In the genomic region with DNA sequence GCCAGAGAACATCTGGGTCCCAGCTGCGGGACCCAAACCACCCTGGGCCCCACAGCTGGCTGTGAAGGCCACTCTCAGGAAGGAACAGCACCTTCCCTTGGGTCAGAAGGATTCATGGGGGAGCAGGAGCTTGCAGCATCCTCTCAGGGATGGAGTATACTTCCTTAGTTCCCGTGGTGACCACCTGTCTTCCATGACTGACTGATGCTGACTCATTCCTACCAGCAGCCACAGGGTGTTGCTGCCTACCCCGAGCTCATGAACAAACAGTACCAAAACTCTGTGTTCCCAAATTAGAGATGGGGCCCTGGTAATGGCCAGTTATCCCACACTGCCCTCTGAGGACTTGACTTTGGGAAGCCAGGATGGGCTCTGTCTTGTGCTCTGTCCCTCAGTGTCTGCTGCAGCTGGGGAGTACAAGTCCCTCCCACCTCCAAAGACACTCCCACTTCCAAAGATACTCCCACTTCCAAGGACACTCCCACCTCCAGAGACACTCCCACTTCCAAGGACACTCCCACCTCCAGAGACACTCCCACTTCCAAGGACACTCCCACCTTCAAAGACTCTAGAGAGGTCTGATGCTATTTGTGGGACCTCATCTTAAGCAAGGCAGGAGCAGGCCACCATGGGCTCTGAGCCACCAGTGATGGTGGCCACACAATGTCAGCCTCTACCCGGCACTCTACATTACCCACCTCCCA, we compare ENCODE assay signal across 12 mouse cellular contexts. TPM values are rescaled to one million over a fixed set of nuclear protein-coding genes. Genes with fewer than 3 reads are reported as not detected.
DNase-seq lines count a peak whose midpoint lies in the region; ATAC-seq and TF ChIP-seq lines count a peak whose summit lies in the region.
"Had no signal": no experiment of that assay in that cellular context is flagged by ENCODE, and none has a peak within 500 bp of the region (broad histone marks: within the 10 kb centered on the region; RNA-seq: fewer than 3 reads in every experiment).

No protein-coding gene starts in this region.

- peak; percentile 42 for DNase-seq in adrenal gland, postnatal 10 days
- DNase-seq in adrenal gland, adult 8-10 months = no peak
- no peak for DNase-seq in lung, adult 2 months
- peak; percentile 23 for DNase-seq in liver, embryonic 13.5 days
- no peak for DNase-seq in left cerebral cortex, adult 18-20 months (ENCODE audit: low spot score in 2 of 2)
- DNase-seq in heart, adult 9 months (ENCODE audit: low spot score in 2 of 2) = no peak
- DNase-seq: cerebellum, adult 11 months; heart, adult 18-20 months; spleen, adult 18-20 months had no signal

- TF ChIP-seq CTCF in lung, adult 2 months (IDR thresholded peaks at IDR 0.05; ENCODE audit: insufficient read depth, low read length) = no peak

- H3K4me1 ChIP-seq in lung, embryonic 16.5 days (replicated peaks; ENCODE audit: control insufficient read depth, insufficient read depth, low read length) = no peaks in the 10 kb centered on the region; the same call in 1 of the 2 replicates
- H3K4me1 ChIP-seq in lung, adult 2 months (ENCODE audit: control insufficient read depth, insufficient read depth, low read length) = no peaks in the 10 kb centered on the region
- peaks cover 11% of the 10 kb centered on the region; the same call in 1 of the 2 replicates for H3K4me1 ChIP-seq in liver, embryonic 13.5 days (replicated peaks)

- WGBS in lung, embryonic 16.5 days = 40% methylated on average over 4 of the region's 4 CpGs
- WGBS in lung, adult 2 months = 55% methylated on average over 4 of the region's 4 CpGs
- 43% methylated on average over 4 of the region's 4 CpGs for WGBS in liver, embryonic 13.5 days (ENCODE audit: insufficient replicate concordance)

- no peaks in the 10 kb centered on the region for H3K27me3 ChIP-seq in lung, embryonic 16.5 days (ENCODE audit: control insufficient read depth, insufficient read depth, low read depth, low read length)
- no peaks in the 10 kb centered on the region for H3K27me3 ChIP-seq in liver, embryonic 13.5 days
- H3K27me3 ChIP-seq: forebrain, embryonic 15.5 days had no signal

- H3K27ac ChIP-seq in lung, embryonic 16.5 days (ENCODE audit: low read length) = no peak overlapping the region
- H3K27ac ChIP-seq in liver, embryonic 13.5 days = no peak overlapping the region
- H3K27ac ChIP-seq: forebrain, embryonic 15.5 days had no signal

- H3K4me3 ChIP-seq in lung, embryonic 16.5 days (ENCODE audit: low read length) = no peak overlapping the region
- no peak overlapping the region for H3K4me3 ChIP-seq in lung, adult 2 months (replicated peaks; ENCODE audit: extremely low read depth, low read depth, low read length)
- no peak overlapping the region for H3K4me3 ChIP-seq in liver, embryonic 13.5 days (replicated peaks)
- H3K4me3 ChIP-seq: forebrain, embryonic 15.5 days had no signal

- peak; percentile 37 for ATAC-seq in lung, embryonic 16.5 days (ENCODE audit: low read depth)
- peak; percentile 66 for ATAC-seq in liver, embryonic 13.5 days (ENCODE audit: low read depth)
- no peak for ATAC-seq in frontal cortex, adult (ENCODE audit: low TSS enrichment)
- ATAC-seq: forebrain, embryonic 15.5 days had no signal

- no peak for TF ChIP-seq POLR2A in lung, adult 2 months (IDR thresholded peaks at IDR 0.05; ENCODE audit: borderline replicate concordance, extremely low read depth, low read depth, low read length)

- H3K36me3 ChIP-seq in lung, embryonic 16.5 days (ENCODE audit: control insufficient read depth, insufficient read depth, low read length) = no peaks in the 10 kb centered on the region
- no peaks in the 10 kb centered on the region for H3K36me3 ChIP-seq in liver, embryonic 13.5 days
- H3K36me3 ChIP-seq: forebrain, embryonic 15.5 days had no signal

- H3K9ac ChIP-seq in lung, embryonic 16.5 days (ENCODE audit: low read length) = no peak overlapping the region
- no peak overlapping the region for H3K9ac ChIP-seq in liver, embryonic 13.5 days
- H3K9ac ChIP-seq: forebrain, embryonic 15.5 days had no signal

- H3K4me2 ChIP-seq in lung, embryonic 16.5 days (ENCODE audit: low read depth, low read length) = no peak overlapping the region
- no peak overlapping the region for H3K4me2 ChIP-seq in liver, embryonic 13.5 days
- H3K4me2 ChIP-seq: forebrain, embryonic 15.5 days had no signal

- H3K9me3 ChIP-seq in lung, embryonic 16.5 days (ENCODE audit: control insufficient read depth, low read length) = no peaks in the 10 kb centered on the region
- H3K9me3 ChIP-seq in liver, embryonic 13.5 days (replicated peaks) = no peaks in the 10 kb centered on the region
- H3K9me3 ChIP-seq: forebrain, embryonic 15.5 days had no signal

RNA-seq across cellular contexts. Expression of a gene that starts 14.7 kb away (rescaled TPM):
- 10 to 100 TPM; 11.3 to 11.4 TPM for total RNA-seq in adrenal gland, postnatal 10 days (2021)
- total RNA-seq in adrenal gland, adult 8-10 months (2022) = 10 to 100 TPM; 18.8 to 22.1 (median 20.7) TPM
- 1.7 and 2.0 TPM in 2 replicates for polyA plus RNA-seq in lung, embryonic 16.5 days (2015; fragmentation: Nextera tagmentation; extraction: Ambion mirVana)
- polyA plus RNA-seq in lung, adult 2 months (2012; rRNA removed) = 18.8 and 25.1 TPM in 2 replicates
- polyA plus RNA-seq in liver, embryonic 13.5 days (2015; fragmentation: Nextera tagmentation; extraction: Ambion mirVana) = 0.02 and 0.07 TPM in 2 replicates
- total RNA-seq in left cerebral cortex, adult 18-20 months (2021) = 1 to 10 TPM; 5.7 to 7.9 TPM

RNA-seq across cellular contexts. Expression of a gene that starts 48.1 kb away (rescaled TPM):
- total RNA-seq in adrenal gland, postnatal 10 days (2021) = 10 to 100 TPM in 1 of 2 experiments, 1 to 10 TPM in 1; 8.3 to 14.1 TPM
- total RNA-seq in adrenal gland, adult 8-10 months (2022) = 10 to 100 TPM; 69.5 to 91.7 (median 75.3) TPM
- polyA plus RNA-seq in lung, embryonic 16.5 days (2015; fragmentation: Nextera tagmentation; extraction: Ambion mirVana) = 34.1 and 34.7 TPM in 2 replicates
- 3.5 and 9.0 TPM in 2 replicates for polyA plus RNA-seq in lung, adult 2 months (2012; rRNA removed)
- polyA plus RNA-seq in liver, embryonic 13.5 days (2015; fragmentation: Nextera tagmentation; extraction: Ambion mirVana) = 3.5 and 4.0 TPM in 2 replicates
- total RNA-seq in left cerebral cortex, adult 18-20 months (2021) = 1 to 10 TPM; 4.8 to 5.2 TPM

RNA-seq across cellular contexts. Expression of a gene that starts 56.0 kb away (rescaled TPM):
- total RNA-seq in adrenal gland, postnatal 10 days (2021) = under 1 TPM; 0.27 to 0.39 TPM
- under 1 TPM; 0.09 to 0.13 (median 0.11) TPM for total RNA-seq in adrenal gland, adult 8-10 months (2022)
- polyA plus RNA-seq in lung, embryonic 16.5 days (2015; fragmentation: Nextera tagmentation; extraction: Ambion mirVana) = 0.06 and 0.14 TPM in 2 replicates
- 0.02 and 0.06 TPM in 2 replicates for polyA plus RNA-seq in lung, adult 2 months (2012; rRNA removed)
- 0.03 TPM in 1 of 2 replicates, not detected in the other for polyA plus RNA-seq in liver, embryonic 13.5 days (2015; fragmentation: Nextera tagmentation; extraction: Ambion mirVana)
- total RNA-seq in left cerebral cortex, adult 18-20 months (2021) = 1 to 10 TPM; 7.4 to 9.2 TPM
- total RNA-seq: heart, adult 18-20 months had no signal

Comparison
In these comparisons a context has a peak if more than half of its experiments do, and no peak if none do; other contexts are left out.
1. DNase-seq: peak in adrenal gland, postnatal 10 days (single experiment) and liver, embryonic 13.5 days (single experiment); none in adrenal gland, adult 8-10 months (single experiment), lung, adult 2 months (single experiment), left cerebral cortex, adult 18-20 months (0 of 2) and heart, adult 9 months (0 of 2).
2. RNA of a gene that starts 48.1 kb away (total RNA-seq): 69.5 to 91.7 TPM in adrenal gland, adult 8-10 months; 8.3 to 14.1 TPM in adrenal gland, postnatal 10 days and 4.8 to 5.2 TPM in left cerebral cortex, adult 18-20 months; every median in the first group is over 4 times any median in the second.
3. RNA of a gene that starts 56.0 kb away (total RNA-seq): 7.4 to 9.2 TPM in left cerebral cortex, adult 18-20 months; 0.27 to 0.39 TPM in adrenal gland, postnatal 10 days and 0.09 to 0.13 TPM in adrenal gland, adult 8-10 months; every median in the first group is over 4 times any median in the second.